ENCODE assay signal across 24 mouse cellular contexts in genomic region chr19:56942216-56942615, GRCm38 (mm10).
"Had no signal": no experiment of that assay in that cellular context is flagged by ENCODE, and none has a peak within 500 bp of the region (broad histone marks: within the 10 kb centered on the region; RNA-seq: fewer than 3 reads in every experiment).

No protein-coding gene starts in this region.

- H3K36me3 ChIP-seq: heart, embryonic 10.5 days; heart, embryonic 13.5 days; heart, embryonic 15.5 days; hindbrain, embryonic 10.5 days; hindbrain, embryonic 12.5 days; intestine, embryonic 15.5 days; limb, embryonic 10.5 days; limb, embryonic 12.5 days; liver, embryonic 13.5 days; liver, embryonic 15.5 days had no signal

- H3K4me3 ChIP-seq: gastrocnemius, adult 2 months; heart, embryonic 10.5 days; heart, embryonic 13.5 days; heart, embryonic 15.5 days; hindbrain, embryonic 10.5 days; hindbrain, embryonic 12.5 days; intestine, embryonic 15.5 days; left cerebral cortex, adult 2 months; limb, embryonic 10.5 days; limb, embryonic 12.5 days; liver, embryonic 13.5 days; liver, embryonic 15.5 days had no signal

- DNase-seq: gastrocnemius, adult 2 months; gastrocnemius, postnatal 10 days; gastrocnemius, postnatal 25 days; heart, adult 18-20 months; heart, postnatal 14 days; heart, postnatal 36 days; kidney, adult 18-20 months; kidney, adult 8-10 months; kidney, postnatal 10 days; kidney, postnatal 25 days; kidney, postnatal 4 days; layer of hippocampus, adult 9-11 months; liver; liver, embryonic 13.5 days had no signal

- H3K27me3 ChIP-seq: heart, embryonic 13.5 days; heart, embryonic 15.5 days; hindbrain, embryonic 12.5 days; intestine, embryonic 15.5 days; limb, embryonic 12.5 days; liver, embryonic 13.5 days; liver, embryonic 15.5 days had no signal
